Mouse (Mus musculus) layer of hippocampus, adult 6 months (tissue): ENCODE measurements around the gene Uchl5. TPM values are rescaled to one million over a fixed set of nuclear protein-coding genes. Genes with fewer than 3 reads are reported as not detected.

Source experiments
- long read RNA-seq, 2 experiments: library from polyadenylated mRNA; unstranded; transcript quantifications; one replicate each; pipeline ENCODE4 v2.0.0; 2019 to 2020
- polyA plus RNA-seq: library from polyadenylated mRNA; unstranded; fragments of <200 nt; fragmentation: Nextera tagmentation; gene quantifications from 2 replicates; pipeline ENCODE4 v1.2.3, GENCODE M21; 2021

The Uchl5 gene
- polyA plus RNA-seq, result 80.9 and 92.8 TPM in 2 replicates
- long read RNA-seq, experiment 1, transcript Uchl5-206 (11 exons, 1,696 nt), result major isoform, 50 of 125 reads
- long read RNA-seq, experiment 1, transcript Uchl5-201 (11 exons, 1,845 nt), result minor isoform, 34 of 125 reads
- long read RNA-seq, experiment 1, partial matches to known transcripts, result 34 of 125 reads
- long read RNA-seq, experiment 1, other reads (novel, unspliced or antisense), result 7 of 125 reads
- long read RNA-seq, experiment 2, transcript Uchl5-201 (11 exons, 1,845 nt), result minor isoform, 144 of 380 reads
- long read RNA-seq, experiment 2, transcript Uchl5-206 (11 exons, 1,696 nt), result major isoform, 191 of 380 reads
- long read RNA-seq, experiment 2, partial matches to known transcripts, result 4 of 380 reads
- long read RNA-seq, experiment 2, other reads (novel, unspliced or antisense), result 40 of 380 reads

DNA sequence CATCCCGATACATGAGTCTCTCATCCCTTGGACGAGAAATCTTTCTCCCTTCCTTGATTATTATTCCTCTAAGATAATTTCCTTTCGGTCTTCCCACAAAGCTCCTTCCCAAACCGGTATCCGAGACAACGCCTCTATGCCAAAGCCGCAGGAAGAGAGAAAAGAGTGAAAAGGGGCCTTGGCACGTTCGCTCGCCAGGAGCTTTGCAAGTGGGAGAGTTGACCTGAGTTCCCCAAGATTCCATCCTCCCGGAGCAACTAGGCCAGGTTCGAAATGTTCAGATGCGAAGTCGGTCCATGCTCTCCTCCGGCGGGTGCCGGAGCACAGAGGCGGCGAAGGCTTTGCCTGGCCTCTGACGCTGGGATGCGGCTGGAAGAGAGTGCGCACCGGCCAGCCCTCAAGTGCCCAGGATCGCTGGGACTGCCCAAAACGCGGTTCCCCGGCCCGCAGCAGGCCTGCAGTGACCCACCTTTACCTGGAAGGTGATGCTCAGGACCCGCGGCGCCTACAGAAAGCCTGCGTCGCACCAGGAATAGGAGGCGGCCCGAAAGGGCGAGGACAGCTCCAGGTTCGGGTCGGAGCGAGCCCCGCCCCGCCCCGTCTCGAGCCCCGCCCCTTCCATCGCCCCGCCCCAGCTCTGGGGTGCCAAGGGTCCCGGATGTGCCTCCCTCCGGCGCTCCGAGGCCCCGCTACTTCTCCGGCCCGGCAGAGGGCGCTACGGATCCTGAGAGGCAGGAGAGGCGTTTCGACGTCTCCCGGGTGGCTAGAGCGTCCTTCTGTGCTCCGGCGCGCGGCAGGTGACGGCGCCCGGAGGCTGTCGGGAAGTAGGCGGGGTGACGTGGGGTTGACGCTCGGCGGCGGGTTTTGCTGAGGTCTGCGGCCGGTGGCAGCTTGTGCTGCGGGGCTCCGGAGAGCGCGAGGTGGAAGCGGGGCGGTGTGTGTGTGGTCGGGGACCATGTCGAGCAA, at the start of gene Uchl5, which contains the start of gene Trove2:
Gene Uchl5, plus strand, starts transcription at position 827 of the 966 bp plus-strand sequence.
Gene Trove2, minus strand, starts transcription at position 623 of the 966 bp plus-strand sequence.

Other genes starting within 250 kb of the Uchl5 start
- 6.0 and 7.8 TPM in 2 replicates for gene B3galt2, start 136.6 kb upstream of the Uchl5 start, polyA plus RNA-seq
- 2.9 and 3.2 TPM in 2 replicates for gene Cdc73, start 74.4 kb upstream of the Uchl5 start, polyA plus RNA-seq
- 240 and 243 TPM in 2 replicates for gene Glrx2, start 60.9 kb upstream of the Uchl5 start, polyA plus RNA-seq
- 4.4 and 6.5 TPM in 2 replicates for gene Trove2, start 204 bp upstream of the Uchl5 start, polyA plus RNA-seq
- 8.0 and 10.8 TPM in 2 replicates for gene Rgs2, start 226.9 kb downstream of the Uchl5 start, polyA plus RNA-seq